Mouse (Mus musculus) CH12.LX (cell line): Measurements from ENCODE around the gene Man2a1. TPM values are rescaled to one million over a fixed set of nuclear protein-coding genes. Genes with fewer than 3 reads are reported as not detected.

Experiments
- DNase-seq: peaks from one replicate; pipeline ENCODE4 v3.0.0-alpha.2; 2013; ENCODE audit errors: extremely low read depth
- H3K27ac ChIP-seq: 2 replicates; pipeline ENCODE4 v1.5.1; 2012; ENCODE audit warnings: low read depth, mild to moderate bottlenecking, control low read depth, moderate library complexity; ENCODE audit not compliant: insufficient read depth
- H3K27me3 ChIP-seq: replicated peaks from 2 replicates; pipeline ENCODE3; 2012; ENCODE audit warnings: inconsistent platforms
- H3K36me3 ChIP-seq, 2 experiments: replicated peaks in 1 of 2; 2 replicates each; pipeline versions ENCODE3 to v1.6.1; 2012; ENCODE audit warnings: inconsistent platforms in 1 of 2, low read length in 1 of 2, mild to moderate bottlenecking in 1 of 2, mixed read lengths in 1 of 2, moderate library complexity in 1 of 2; ENCODE audit not compliant: control insufficient read depth in 1 of 2, insufficient read depth in 1 of 2
- H3K4me1 ChIP-seq, 2 experiments: 2 replicates each; pipeline ENCODE4 v1.6.1; 2012; ENCODE audit warnings: inconsistent platforms in 1 of 2, moderate library complexity in 1 of 2; ENCODE audit not compliant: insufficient read depth in 2 of 2, control insufficient read depth in 1 of 2
- H3K4me2 ChIP-seq: 2 replicates; pipeline ENCODE4 v1.6.1; 2012; ENCODE audit warnings: low read depth, mild to moderate bottlenecking, control low read depth; ENCODE audit not compliant: poor library complexity, insufficient read depth, severe bottlenecking
- H3K4me3 ChIP-seq, 3 experiments: fragments of 150-350 bp in 1 of 3; sonication (generic) in 1 of 3; replicated peaks in 1 of 3; 2 replicates each; pipeline versions ENCODE3 to v1.5.1; 2011 to 2012; ENCODE audit warnings: low read depth in 2 of 3, low read length in 2 of 3, mild to moderate bottlenecking in 2 of 3, moderate library complexity in 2 of 3, control low read depth in 1 of 3, improper control_type of control experiment in 1 of 3, inconsistent platforms in 1 of 3, mixed read lengths in 1 of 3; ENCODE audit not compliant: poor library complexity in 1 of 3
- H3K79me2 ChIP-seq: replicated peaks from 2 replicates; pipeline ENCODE4 v1.6.1; 2012; ENCODE audit warnings: mild to moderate bottlenecking, moderate library complexity; ENCODE audit not compliant: control insufficient read depth, poor library complexity, insufficient read depth, severe bottlenecking; ENCODE audit errors: extremely low read depth
- H3K9ac ChIP-seq: 2 replicates; pipeline ENCODE4 v1.6.1; 2012; ENCODE audit warnings: low read depth, mild to moderate bottlenecking, control low read depth, moderate library complexity; ENCODE audit not compliant: insufficient read depth
- H3K9me3 ChIP-seq: replicated peaks from 2 replicates; pipeline ENCODE3; 2012; ENCODE audit warnings: low read length, inconsistent platforms, mixed read lengths
- CHD2 ChIP-seq: IDR thresholded peaks from 2 replicates; pipeline ENCODE4 v1.6.1; 2011; ENCODE audit warnings: low read length, improper control_type of control experiment
- E2F4 ChIP-seq: IDR thresholded peaks from 2 replicates; pipeline ENCODE4 v1.6.1; 2011; ENCODE audit warnings: low read depth, low read length, improper control_type of control experiment; ENCODE audit not compliant: insufficient replicate concordance
- GABPA ChIP-seq: IDR thresholded peaks from 2 replicates; pipeline ENCODE4 v1.6.1; 2012; ENCODE audit warnings: low read depth, low read length, improper control_type of control experiment, inconsistent platforms; ENCODE audit not compliant: insufficient replicate concordance
- MEF2A ChIP-seq: IDR thresholded peaks from 2 replicates; pipeline ENCODE4 v1.6.1; 2014; ENCODE audit warnings: low read depth, mild to moderate bottlenecking, inconsistent platforms, low read length, improper control_type of control experiment, borderline replicate concordance
- MXI1 ChIP-seq: IDR thresholded peaks from 2 replicates; pipeline ENCODE4 v1.6.1; 2011; ENCODE audit warnings: mild to moderate bottlenecking, low read depth, low read length, improper control_type of control experiment
- MYC ChIP-seq: IDR thresholded peaks from 2 replicates; pipeline ENCODE4 v1.6.1; 2011; ENCODE audit warnings: low read depth, mild to moderate bottlenecking, improper control_type of control experiment, low read length
- NELFE ChIP-seq: IDR thresholded peaks from 2 replicates; pipeline ENCODE4 v1.6.1; 2011; ENCODE audit warnings: low read depth, low read length, improper control_type of control experiment
- RAD21 ChIP-seq: IDR thresholded peaks from 2 replicates; pipeline ENCODE4 v1.6.1; 2011; ENCODE audit warnings: low read depth, mild to moderate bottlenecking, low read length, improper control_type of control experiment, moderate library complexity
- TCF12 ChIP-seq: IDR thresholded peaks from 2 replicates; pipeline ENCODE4 v1.6.1; 2014; ENCODE audit warnings: low read depth, mild to moderate bottlenecking, inconsistent platforms, low read length, improper control_type of control experiment
- UBTF ChIP-seq: IDR thresholded peaks from 2 replicates; pipeline ENCODE4 v1.6.1; 2012; ENCODE audit warnings: low read depth, mild to moderate bottlenecking, inconsistent platforms, low read length, improper control_type of control experiment, moderate library complexity
- USF2 ChIP-seq: conservative IDR thresholded peaks from 2 replicates; pipeline ENCODE4 v1.6.1; 2011; ENCODE audit warnings: low read depth, low read length, improper control_type of control experiment
- ZKSCAN1 ChIP-seq: IDR thresholded peaks from 2 replicates; pipeline ENCODE4 v1.6.1; 2012; ENCODE audit warnings: low read depth, inconsistent platforms, low read length, improper control_type of control experiment, borderline replicate concordance
- ZMIZ1 ChIP-seq: IDR thresholded peaks from 2 replicates; pipeline ENCODE4 v1.6.1; 2012; ENCODE audit warnings: low read depth, mild to moderate bottlenecking, inconsistent platforms, low read length, improper control_type of control experiment
- ZNF384 ChIP-seq: IDR thresholded peaks from 2 replicates; pipeline ENCODE4 v1.6.1; 2012; ENCODE audit warnings: low read depth, low read length, improper control_type of control experiment, inconsistent platforms
- dilution Hi-C: fragments of 300-500 bp; cut with MboI; formaldehyde crosslinking; loops from 2 replicates; pipeline ENCODE4 v1.14.3; 2020; ENCODE audit warnings: low sequenced_read_pairs; ENCODE audit not compliant: extremely low pct_unique_long_range_greater_than_20kb, extremely low pct_ligation_motif_present
- in situ Hi-C: fragments of 300-500 bp; cut with MboI; formaldehyde crosslinking; loops from 3 replicates; pipeline ENCODE4 v1.14.3; 2019; ENCODE audit warnings: low sequenced_read_pairs, low pct_ligation_motif_present, low pct_unique_long_range_greater_than_20kb, mixed read lengths
- polyA plus RNA-seq: library from polyadenylated mRNA; unstranded; fragments of >175 nt; gene quantifications from 2 replicates; pipeline ENCODE4 v1.2.1, GENCODE M21; 2012; ENCODE audit warnings: low read depth; ENCODE audit not compliant: insufficient read length
- total RNA-seq, 2 experiments: library from RNA; depleted of rRNA; stranded (reverse); fragments of 300-350 nt in 1 of 2; fragments of >200 nt in 1 of 2; gene quantifications; 2 replicates each; pipeline ENCODE4 v1.2.3; 2012 to 2014

The Man2a1 gene
- total and polyA plus RNA-seq, 3 experiments: 7.9 to 15.4 (median 11.9) TPM

DNA sequence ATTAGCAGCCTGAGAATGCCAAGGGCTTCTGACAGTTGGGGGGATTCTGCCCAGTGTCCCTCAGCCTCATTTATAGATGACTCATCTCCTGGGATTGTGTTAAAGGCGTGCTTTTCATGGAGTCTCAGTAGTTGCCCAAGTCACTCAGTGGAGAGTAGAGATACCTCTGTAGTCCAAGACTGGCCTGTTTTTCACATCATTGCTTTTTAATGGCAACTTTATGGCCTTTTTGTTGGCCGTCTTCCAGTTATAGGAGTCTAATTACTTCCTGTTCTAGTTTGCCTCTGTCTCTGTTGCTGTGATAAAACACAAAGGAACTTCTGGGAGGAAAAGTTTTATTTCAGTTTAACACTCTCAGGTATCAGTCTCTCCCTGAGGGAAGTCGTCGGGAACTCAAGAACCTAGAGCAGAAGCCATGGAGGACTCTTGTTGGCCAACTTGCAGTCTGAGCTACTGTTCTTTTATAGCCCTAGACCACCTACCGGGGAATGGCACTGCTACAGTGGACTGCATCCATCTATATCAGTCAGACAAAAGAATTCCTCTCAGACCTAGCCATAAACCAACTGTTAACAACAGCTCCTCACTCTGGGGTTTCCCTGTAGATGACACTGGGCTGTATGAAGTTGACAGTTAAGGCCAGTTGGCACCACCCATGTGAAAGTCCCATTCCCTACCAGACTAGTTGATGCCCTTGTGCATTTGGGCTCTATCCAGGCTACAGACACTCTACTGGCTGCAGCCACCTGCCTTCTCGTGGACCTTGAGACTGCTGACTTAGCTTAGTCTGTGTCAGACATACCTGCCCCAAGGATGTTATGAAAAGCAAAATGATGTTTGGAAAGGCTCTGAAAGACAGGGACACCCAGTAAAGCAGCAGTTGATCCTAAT lies 142.4 kb downstream of the Man2a1 start:
- no peak for DNase-seq
- dilution Hi-C loops (no loop called here), in situ Hi-C loops (no loop called here)
- TF ChIP-seq USF2 (no peak), ZMIZ1 (no peak), NELFE (no peak), GABPA (no peak), TCF12 (no peak), CHD2 (no peak), RAD21 (no peak), ZKSCAN1 (no peak), UBTF (no peak), MXI1 (no peak), ZNF384 (no peak), MEF2A (no peak), MYC (no peak), E2F4 (no peak)
- peaks cover 7% of the 10 kb centered on the region for H3K9me3 ChIP-seq
- no peaks in the 10 kb centered on the region for H3K4me1 ChIP-seq
- H3K4me3 ChIP-seq: no peak overlapping the region
- H3K27me3 ChIP-seq: no peaks in the 10 kb centered on the region
- no peak overlapping the region for H3K4me2 ChIP-seq
- peaks cover 7 to 80% of the 10 kb centered on the region in 2 experiments for H3K36me3 ChIP-seq
- no peak overlapping the region for H3K9ac ChIP-seq
- H3K27ac ChIP-seq: no peak overlapping the region
- no peaks in the 10 kb centered on the region for H3K79me2 ChIP-seq

- Histone ChIP-seq H3K4me3 (no peak overlapping the region), H3K27me3 (no peaks in the 10 kb centered on the region), H3K4me2 (no peak overlapping the region), H3K4me1 (no peaks in the 10 kb centered on the region), H3K79me2 (no peaks in the 10 kb centered on the region), H3K27ac (no peak overlapping the region), H3K9ac (no peak overlapping the region), H3K9me3 (peaks cover 7% of the 10 kb centered on the region), H3K36me3 (peaks cover 7 to 72% of the 10 kb centered on the region in 2 experiments)
- DNase-seq: no peak
- dilution Hi-C loops: no loop called here
- no peak for TF ChIP-seq ZMIZ1
- in situ Hi-C loops: no loop called here
These were observed 143.2 kb downstream of the Man2a1 start for GRCm38 (mm10) chr17:64743606-64744300.
